Mouse (Mus musculus): Measurements from ENCODE around the gene Syne1. TPM values are rescaled to one million over a fixed set of nuclear protein-coding genes. Genes with fewer than 3 reads are reported as not detected.

Gene Syne1
- 3.8 and 5.5 TPM in 2 replicates for polyA plus RNA-seq (2015; fragmentation: Nextera tagmentation; extraction: Ambion mirVana)

GRCm38 (mm10) chr10:5551382-5551781 is at the start of gene Syne1:
TSS of gene Syne1 (minus strand) at chr10:5551482.

GRCm38 (mm10) chr10:5593464-5593863 is 42.2 kb upstream of the Syne1 start, which contains the start of gene Myct1:
TSS of gene Myct1 (plus strand) at chr10:5593775.

GRCm38 (mm10) chr10:5068676-5069265 is 482.5 kb downstream of the Syne1 start, which contains the start of gene Gm10097:
TSS of gene Gm10097 (plus strand) at chr10:5069192.

Other genes starting within 250 kb of the Syne1 start
- 3.1 and 5.5 TPM in 2 replicates for gene Myct1, start 42.3 kb upstream of the Syne1 start, polyA plus RNA-seq (2015; fragmentation: Nextera tagmentation; extraction: Ambion mirVana)
- 1.0 and 3.0 TPM in 2 replicates for gene Vip, start 87.7 kb upstream of the Syne1 start, polyA plus RNA-seq (2015; fragmentation: Nextera tagmentation; extraction: Ambion mirVana)

All from adrenal gland, postnatal 0 days (tissue).